Mouse (Mus musculus): ENCODE measurements around the gene Lyrm4. TPM values are rescaled to one million over a fixed set of nuclear protein-coding genes. Genes with fewer than 3 reads are reported as not detected.

Lyrm4 gene
- total and polyA plus RNA-seq, 3 experiments = 10.9 to 27.0 (median 26.3) TPM

DNA sequence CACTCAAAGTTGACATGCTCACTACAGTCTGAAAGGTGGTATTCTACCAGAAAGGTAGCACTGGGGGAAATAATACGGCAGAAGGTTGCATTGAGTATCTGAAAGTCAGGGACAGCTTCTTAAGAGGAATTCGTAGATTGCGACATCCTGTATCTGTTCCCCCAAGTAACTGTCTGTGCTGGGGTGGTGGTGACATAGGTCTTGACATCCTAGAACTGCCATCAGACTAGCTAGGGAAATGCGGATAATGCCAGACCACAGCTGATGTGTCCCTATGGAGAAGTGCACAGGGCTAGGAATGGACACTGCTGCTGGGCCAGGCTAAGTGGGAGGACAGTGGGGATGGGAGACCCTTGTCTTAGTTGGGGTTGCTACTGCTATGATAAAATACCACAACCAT, 8.8 kb downstream of the Lyrm4 start:
- no peaks in the 10 kb centered on the region for H3K9me3 ChIP-seq (replicated peaks; ENCODE audit: low read length)
- no peaks in the 10 kb centered on the region for H3K79me2 ChIP-seq (replicated peaks; ENCODE audit: control insufficient read depth, extremely low read depth, insufficient read depth, poor library complexity, severe bottlenecking)
- no peak overlapping the region for H3K9ac ChIP-seq (ENCODE audit: insufficient read depth, low read depth)
- H3K4me3 ChIP-seq (replicated peaks in 1 of 3; ENCODE audit: low read depth in 2 of 3, low read length in 2 of 3, poor library complexity in 1 of 3) = no peak overlapping the region
- dilution Hi-C loops (cut with MboI; ENCODE audit: extremely low pct_ligation_motif_present, extremely low pct_unique_long_range_greater_than_20kb, low sequenced_read_pairs) = no loop called here
- peaks cover 0 to 16% of the 10 kb centered on the region in 2 experiments; a peak in 1 of 4 replicates for H3K4me1 ChIP-seq (ENCODE audit: control insufficient read depth in 1 of 2, insufficient read depth in 2 of 2)
- no peak for DNase-seq (ENCODE audit: extremely low read depth)
- H3K27ac ChIP-seq (ENCODE audit: insufficient read depth, low read depth) = no peak overlapping the region
- in situ Hi-C loops (cut with MboI; ENCODE audit: low pct_ligation_motif_present, low pct_unique_long_range_greater_than_20kb, low sequenced_read_pairs) = no loop called here
- peaks cover 7 to 39% of the 10 kb centered on the region in 2 experiments for H3K36me3 ChIP-seq (replicated peaks in 1 of 2; ENCODE audit: control insufficient read depth in 1 of 2, insufficient read depth in 1 of 2, low read length in 1 of 2)
- TF ChIP-seq MEF2A (IDR thresholded peaks at IDR 0.05; ENCODE audit: borderline replicate concordance, low read depth, low read length) = no peak
- TF ChIP-seq SIN3A (IDR thresholded peaks at IDR 0.05; ENCODE audit: low read length) = no peak
- TF ChIP-seq MYC (IDR thresholded peaks at IDR 0.05; ENCODE audit: low read depth, low read length) = no peak
- no peak for TF ChIP-seq CTCF (conservative IDR thresholded peaks at IDR 0.05 in 1 of 2, IDR thresholded peaks at IDR 0.05 in 1 of 2; ENCODE audit: low read depth in 2 of 2, low read length in 2 of 2)
- no peak for TF ChIP-seq JUN (IDR thresholded peaks at IDR 0.05; ENCODE audit: insufficient read depth, low read depth, low read length)
- TF ChIP-seq E2F4 (IDR thresholded peaks at IDR 0.05; ENCODE audit: insufficient replicate concordance, low read depth, low read length) = no peak
- TF ChIP-seq PAX5 (IDR thresholded peaks at IDR 0.05; ENCODE audit: low read length) = no peak
- no peak for TF ChIP-seq MAZ (IDR thresholded peaks at IDR 0.05; ENCODE audit: low read depth, low read length)
- no peak for TF ChIP-seq ZNF384 (IDR thresholded peaks at IDR 0.05; ENCODE audit: low read depth, low read length)
- no peak for TF ChIP-seq NELFE (IDR thresholded peaks at IDR 0.05; ENCODE audit: low read depth, low read length)
- TF ChIP-seq ETS1 (conservative IDR thresholded peaks at IDR 0.05; ENCODE audit: low read depth, low read length) = no peak
- no peak for TF ChIP-seq USF1 (IDR thresholded peaks at IDR 0.05; ENCODE audit: low read depth, low read length)
- no peak for TF ChIP-seq KAT2A (IDR thresholded peaks at IDR 0.05; ENCODE audit: insufficient replicate concordance, low read length)
- TF ChIP-seq EP300 (IDR thresholded peaks at IDR 0.05; ENCODE audit: low read length) = no peak
- TF ChIP-seq MXI1 (IDR thresholded peaks at IDR 0.05; ENCODE audit: low read depth, low read length) = no peak
- no peak for TF ChIP-seq POLR2A (IDR thresholded peaks at IDR 0.05; ENCODE audit: low read depth, low read length)
- TF ChIP-seq GABPA (IDR thresholded peaks at IDR 0.05; ENCODE audit: insufficient replicate concordance, low read depth, low read length) = no peak
- no peak for TF ChIP-seq HCFC1 (IDR thresholded peaks at IDR 0.05; ENCODE audit: low read depth, low read length)
- H3K4me2 ChIP-seq (ENCODE audit: insufficient read depth, low read depth, poor library complexity, severe bottlenecking) = no peak overlapping the region
- H3K27me3 ChIP-seq (replicated peaks) = no peaks in the 10 kb centered on the region

GRCm38 (mm10) chr13:36105591-36105990, 11.7 kb downstream of the Lyrm4 start:
- in situ Hi-C loops (cut with MboI; ENCODE audit: low pct_ligation_motif_present, low pct_unique_long_range_greater_than_20kb, low sequenced_read_pairs) (no loop called here), dilution Hi-C loops (cut with MboI; ENCODE audit: extremely low pct_ligation_motif_present, extremely low pct_unique_long_range_greater_than_20kb, low sequenced_read_pairs) (no loop called here)
- Histone ChIP-seq H3K27me3 (replicated peaks) (no peaks in the 10 kb centered on the region), H3K27ac (ENCODE audit: insufficient read depth, low read depth) (no peak overlapping the region), H3K79me2 (replicated peaks; ENCODE audit: control insufficient read depth, extremely low read depth, insufficient read depth, poor library complexity, severe bottlenecking) (no peaks in the 10 kb centered on the region), H3K9ac (ENCODE audit: insufficient read depth, low read depth) (no peak overlapping the region), H3K4me3 (replicated peaks in 1 of 3; ENCODE audit: low read depth in 2 of 3, low read length in 2 of 3, poor library complexity in 1 of 3) (no peak overlapping the region), H3K4me2 (ENCODE audit: insufficient read depth, low read depth, poor library complexity, severe bottlenecking) (no peak overlapping the region), H3K9me3 (replicated peaks; ENCODE audit: low read length) (no peaks in the 10 kb centered on the region), H3K36me3 (replicated peaks in 1 of 2; ENCODE audit: control insufficient read depth in 1 of 2, insufficient read depth in 1 of 2, low read length in 1 of 2) (peaks cover 7 to 41% of the 10 kb centered on the region in 2 experiments), H3K4me1 (ENCODE audit: control insufficient read depth in 1 of 2, insufficient read depth in 2 of 2) (no peaks in the 10 kb centered on the region)
- TF ChIP-seq JUN (IDR thresholded peaks at IDR 0.05; ENCODE audit: insufficient read depth, low read depth, low read length) (no peak), NRF1 (IDR thresholded peaks at IDR 0.05; ENCODE audit: low read depth, low read length) (no peak), SMC3 (IDR thresholded peaks at IDR 0.05; ENCODE audit: low read depth, low read length) (no peak), MEF2A (IDR thresholded peaks at IDR 0.05; ENCODE audit: borderline replicate concordance, low read depth, low read length) (no peak), ELF1 (IDR thresholded peaks at IDR 0.05; ENCODE audit: low read depth, low read length) (no peak), RAD21 (IDR thresholded peaks at IDR 0.05; ENCODE audit: low read depth, low read length) (no peak), JUND (conservative IDR thresholded peaks at IDR 0.05; ENCODE audit: low read depth, low read length) (no peak), UBTF (IDR thresholded peaks at IDR 0.05; ENCODE audit: low read depth, low read length) (no peak), ETS1 (conservative IDR thresholded peaks at IDR 0.05; ENCODE audit: low read depth, low read length) (no peak), ZC3H11A (IDR thresholded peaks at IDR 0.05; ENCODE audit: low read depth, low read length) (no peak)
- no peak for DNase-seq (ENCODE audit: extremely low read depth)
